Mouse (Mus musculus) E14TG2a.4 (cell line): Measurements from ENCODE around the gene Lim2.
A peak's percentile ranks its signal among the peaks of the same experiment; 100 is the strongest.

Experiments
- H3K27me3 ChIP-seq: 2 replicates; pipeline ENCODE4 v1.6.1; 2014; ENCODE audit warnings: low read length, control low read depth; ENCODE audit not compliant: insufficient read depth
- H3K36me3 ChIP-seq: 2 replicates; pipeline ENCODE4 v1.6.1; 2014; ENCODE audit warnings: low read length, control low read depth; ENCODE audit not compliant: insufficient read depth
- H3K4me1 ChIP-seq: replicated peaks from 2 replicates; pipeline ENCODE4 v1.6.1; 2014; ENCODE audit warnings: low read depth, low read length, control low read depth
- H3K4me3 ChIP-seq: replicated peaks from 2 replicates; pipeline ENCODE4 v1.5.1; 2014; ENCODE audit warnings: mild to moderate bottlenecking, low read length
- H3K9me3 ChIP-seq: 2 replicates; pipeline ENCODE4 v1.6.1; 2014; ENCODE audit warnings: low read length, control low read depth
- CTCF ChIP-seq: conservative IDR thresholded peaks from 2 replicates; pipeline ENCODE4 v1.5.1; 2014; ENCODE audit warnings: low read length
- NANOG ChIP-seq: IDR thresholded peaks from 2 replicates; pipeline ENCODE4 v1.6.1; 2014; ENCODE audit warnings: borderline replicate concordance, low read length, mixed read lengths
- POU5F1 ChIP-seq: IDR thresholded peaks from 2 replicates; pipeline ENCODE4 v1.6.1; 2014; ENCODE audit warnings: low read length, borderline replicate concordance

Gene Lim2

GRCm38 (mm10) chr7:43451726-43452125, 24.3 kb downstream of the Lim2 start:
- Histone ChIP-seq H3K36me3 (peaks cover 64% of the 10 kb centered on the region), H3K27me3 (no peaks in the 10 kb centered on the region), H3K4me3 (no peak overlapping the region), H3K4me1 (peaks cover 56% of the 10 kb centered on the region), H3K9me3 (peaks cover 17% of the 10 kb centered on the region)
- TF ChIP-seq CTCF (no peak), POU5F1 (no peak), NANOG (no peak)

GRCm38 (mm10) chr7:43452609-43453008, 25.1 kb downstream of the Lim2 start:
- Histone ChIP-seq H3K9me3 (peaks cover 26% of the 10 kb centered on the region), H3K4me3 (no peak overlapping the region), H3K36me3 (peaks cover 64% of the 10 kb centered on the region), H3K27me3 (no peaks in the 10 kb centered on the region), H3K4me1 (peaks cover 48% of the 10 kb centered on the region)
- TF ChIP-seq CTCF = peak; percentile 41
- TF ChIP-seq POU5F1 = no peak
- TF ChIP-seq NANOG = no peak

- Histone ChIP-seq H3K27me3 (no peaks in the 10 kb centered on the region), H3K9me3 (peaks cover 28% of the 10 kb centered on the region), H3K36me3 (peaks cover 65% of the 10 kb centered on the region), H3K4me3 (no peak overlapping the region), H3K4me1 (peaks cover 38% of the 10 kb centered on the region)
- no peak for TF ChIP-seq NANOG
- no peak for TF ChIP-seq POU5F1
- TF ChIP-seq CTCF = no peak
Measured at GRCm38 (mm10) chr7:43453599-43454355, 26.3 kb downstream of the Lim2 start.

GRCm38 (mm10) chr7:43454371-43454770, 26.9 kb downstream of the Lim2 start:
- H3K9me3 ChIP-seq = peaks cover 28% of the 10 kb centered on the region
- no peak for TF ChIP-seq NANOG
- TF ChIP-seq POU5F1 = no peak
- no peak for TF ChIP-seq CTCF
- H3K4me3 ChIP-seq = no peak overlapping the region
- peaks cover 32% of the 10 kb centered on the region for H3K4me1 ChIP-seq
- H3K27me3 ChIP-seq = no peaks in the 10 kb centered on the region
- peaks cover 63% of the 10 kb centered on the region for H3K36me3 ChIP-seq

GRCm38 (mm10) chr7:43462851-43463250, 35.4 kb downstream of the Lim2 start, which contains the start of gene Vsig10l:
Gene Vsig10l (plus strand): TSS chr7:43463151.
- TF ChIP-seq CTCF (no peak), POU5F1 (no peak), NANOG (no peak)
- Histone ChIP-seq H3K9me3 (peaks cover under 1% of the 10 kb centered on the region; the same call in 1 of the 2 replicates), H3K27me3 (peaks cover 38% of the 10 kb centered on the region), H3K4me1 (peaks cover 32% of the 10 kb centered on the region), H3K4me3 (no peak within 1 kb of the TSS), H3K36me3 (peaks cover 4% of the 10 kb centered on the region)

- H3K9me3 ChIP-seq = no peaks in the 10 kb centered on the region
- H3K4me3 ChIP-seq = no peak overlapping the region
- TF ChIP-seq NANOG (no peak), CTCF (no peak), POU5F1 (no peak)
- peaks cover 38% of the 10 kb centered on the region for H3K27me3 ChIP-seq
- no peaks in the 10 kb centered on the region; the same call in 1 of the 2 replicates for H3K36me3 ChIP-seq
- peaks cover 32% of the 10 kb centered on the region for H3K4me1 ChIP-seq
Measured at GRCm38 (mm10) chr7:43463976-43464375, 36.5 kb downstream of the Lim2 start.

GRCm38 (mm10) chr7:43464864-43465343, 37.4 kb downstream of the Lim2 start:
- Histone ChIP-seq H3K4me3 (peak overlapping the region; percentile 86), H3K27me3 (peaks cover 38% of the 10 kb centered on the region), H3K36me3 (no peaks in the 10 kb centered on the region; the same call in 1 of the 2 replicates), H3K9me3 (no peaks in the 10 kb centered on the region), H3K4me1 (peaks cover 32% of the 10 kb centered on the region)
- TF ChIP-seq POU5F1 (no peak), CTCF (no peak), NANOG (no peak)

- no peaks in the 10 kb centered on the region; the same call in 1 of the 2 replicates for H3K36me3 ChIP-seq
- peak overlapping the region; percentile 86 for H3K4me3 ChIP-seq
- peaks cover 38% of the 10 kb centered on the region for H3K27me3 ChIP-seq
- TF ChIP-seq POU5F1 (no peak), CTCF (no peak), NANOG (no peak; the same call in 1 of the 2 replicates)
- H3K9me3 ChIP-seq = no peaks in the 10 kb centered on the region
- H3K4me1 ChIP-seq = peaks cover 32% of the 10 kb centered on the region
Measured at GRCm38 (mm10) chr7:43465344-43466098, 38.1 kb downstream of the Lim2 start.
